Mouse (Mus musculus) spleen, adult 2 months (tissue): ENCODE data around the gene Emilin2. TPM values are rescaled to one million over a fixed set of nuclear protein-coding genes. Genes with fewer than 3 reads are reported as not detected.

Experiments used
- DNase-seq, 2 experiments: peaks; one replicate each; pipeline versions ENCODE4 v3.0.0 to v3.0.0-alpha.2; 2012 to 2021; ENCODE audit warnings: low spot score in 2 of 2, low read depth in 1 of 2
- H3K27ac ChIP-seq: fragments of 200-500 bp; 2 replicates; pipeline ENCODE4 v1.5.1; 2012; ENCODE audit warnings: low read length, inconsistent platforms; ENCODE audit not compliant: insufficient read depth
- H3K27me3 ChIP-seq: fragments of 200-500 bp; 2 replicates; pipeline ENCODE4 v1.6.1; 2012; ENCODE audit warnings: mild to moderate bottlenecking, moderate library complexity, low read length, inconsistent platforms; ENCODE audit not compliant: control insufficient read depth, insufficient read depth
- H3K36me3 ChIP-seq: fragments of 200-500 bp; 2 replicates; pipeline ENCODE4 v1.6.1; 2012; ENCODE audit warnings: mild to moderate bottlenecking, low read length, inconsistent platforms; ENCODE audit not compliant: control insufficient read depth, insufficient read depth
- H3K4me1 ChIP-seq: fragments of 200-500 bp; 2 replicates; pipeline ENCODE4 v1.6.1; 2011; ENCODE audit warnings: inconsistent platforms; ENCODE audit not compliant: control insufficient read depth, insufficient read depth, insufficient read length
- H3K4me3 ChIP-seq: fragments of 200-500 bp; 2 replicates; pipeline ENCODE4 v1.5.1; 2011; ENCODE audit warnings: mild to moderate bottlenecking, inconsistent platforms; ENCODE audit not compliant: insufficient read depth, insufficient read length; ENCODE audit errors: extremely low read depth
- CTCF ChIP-seq: fragments of 200-500 bp; IDR thresholded peaks from 2 replicates; pipeline ENCODE4 v1.5.1; 2011; ENCODE audit warnings: mild to moderate bottlenecking, inconsistent platforms; ENCODE audit not compliant: insufficient read depth, insufficient read length, insufficient replicate concordance; ENCODE audit errors: extremely low read depth
- POLR2A ChIP-seq: fragments of 200-500 bp; IDR thresholded peaks from 2 replicates; pipeline ENCODE4 v1.6.1; 2011; ENCODE audit warnings: low read depth, low read length, inconsistent platforms
- WGBS: fragments of 180-500 bp; shearing (Covaris S2); methylation state at CpG from one replicate; pipeline ENCODE4 v1.1.7; 2018; 5-methylcytosine and 5-hydroxymethylcytosine counted together
- polyA plus RNA-seq: library from polyadenylated mRNA; depleted of rRNA; stranded (reverse); fragments of >200 nt; gene quantifications from 2 replicates; pipeline ENCODE4 v1.2.3, GENCODE M21; 2012

Gene Emilin2
- polyA plus RNA-seq, 1 experiment: 20.0 TPM

DNA sequence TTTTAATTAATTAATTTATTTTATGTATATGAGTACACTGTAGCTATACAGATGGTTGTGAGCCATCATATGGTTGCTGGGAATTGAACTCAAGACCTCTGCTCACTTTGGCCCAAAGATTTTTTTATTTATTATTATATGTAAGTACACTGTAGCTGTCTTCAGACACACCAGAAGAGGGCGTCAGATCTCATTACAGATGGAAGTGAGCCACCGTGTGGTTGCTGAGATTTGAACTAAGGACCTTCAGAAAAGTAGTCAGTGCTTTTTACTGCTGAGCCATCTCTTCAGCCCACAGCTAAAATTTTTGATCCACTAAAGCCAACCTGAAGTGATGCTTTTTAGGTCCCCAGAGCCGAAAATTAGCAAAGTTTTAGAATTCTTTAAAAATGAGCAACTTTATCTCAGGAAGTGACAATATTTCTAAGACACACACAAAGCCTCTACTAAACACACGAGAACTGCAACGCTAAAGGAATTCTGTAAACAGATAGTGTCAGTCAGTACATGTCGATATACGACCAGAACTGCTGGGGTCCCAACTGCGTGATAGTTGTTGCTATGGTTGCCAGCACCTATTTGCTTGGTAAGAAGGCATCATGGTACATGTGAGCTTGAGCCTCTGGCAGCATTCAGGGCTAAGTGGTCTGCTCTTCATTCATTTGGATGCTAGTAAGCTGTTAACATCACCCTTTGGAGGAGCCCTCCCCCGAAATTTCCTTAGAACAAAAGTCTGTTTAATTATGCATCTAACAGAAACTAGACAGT lies 84.5 kb downstream of the Emilin2 start:
- Histone ChIP-seq H3K36me3 (peaks cover 11% of the 10 kb centered on the region), H3K27ac (no peak overlapping the region), H3K27me3 (no peaks in the 10 kb centered on the region), H3K4me3 (no peak overlapping the region), H3K4me1 (peaks cover 13% of the 10 kb centered on the region)
- TF ChIP-seq POLR2A (no peak), CTCF (no peak)
- 93% methylated on average over 9 of the region's 9 CpGs for WGBS
- DNase-seq: no peak

DNA sequence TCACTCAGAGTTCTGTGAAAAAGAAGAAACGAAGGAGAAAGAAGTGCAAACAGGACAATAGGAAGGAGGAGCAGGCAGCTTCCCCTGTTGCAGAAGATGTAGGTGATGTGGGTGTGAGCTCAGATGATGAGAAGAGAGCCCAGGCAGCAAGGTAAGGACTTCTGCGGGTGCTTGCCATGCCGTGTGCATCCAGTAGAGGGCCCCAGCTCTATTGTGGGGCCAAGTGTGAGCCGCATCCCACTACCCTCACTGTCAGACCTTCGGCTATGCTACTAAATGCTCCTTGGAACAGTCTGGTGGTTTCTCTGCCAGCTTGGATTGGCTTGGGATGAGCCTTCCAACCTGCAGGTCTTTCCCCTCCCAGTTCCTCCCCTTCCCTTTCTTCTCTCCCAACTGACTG lies 86.7 kb downstream of the Emilin2 start:
- H3K27me3 ChIP-seq: no peaks in the 10 kb centered on the region
- peaks cover 15% of the 10 kb centered on the region for H3K4me1 ChIP-seq
- peak in 1 of 2 experiments; percentile 30 for DNase-seq
- no peak overlapping the region for H3K4me3 ChIP-seq
- WGBS: 49% methylated on average over 5 of the region's 5 CpGs
- H3K27ac ChIP-seq: no peak overlapping the region
- TF ChIP-seq POLR2A (no peak), CTCF (peak; percentile 26; the same call in 1 of the 2 replicates)
- H3K36me3 ChIP-seq: peaks cover 6% of the 10 kb centered on the region

GRCm38 (mm10) chr17:71224521-71224920 lies 87.3 kb downstream of the Emilin2 start:
- TF ChIP-seq CTCF: no peak
- no peak for TF ChIP-seq POLR2A
- H3K4me3 ChIP-seq: no peak overlapping the region

DNA sequence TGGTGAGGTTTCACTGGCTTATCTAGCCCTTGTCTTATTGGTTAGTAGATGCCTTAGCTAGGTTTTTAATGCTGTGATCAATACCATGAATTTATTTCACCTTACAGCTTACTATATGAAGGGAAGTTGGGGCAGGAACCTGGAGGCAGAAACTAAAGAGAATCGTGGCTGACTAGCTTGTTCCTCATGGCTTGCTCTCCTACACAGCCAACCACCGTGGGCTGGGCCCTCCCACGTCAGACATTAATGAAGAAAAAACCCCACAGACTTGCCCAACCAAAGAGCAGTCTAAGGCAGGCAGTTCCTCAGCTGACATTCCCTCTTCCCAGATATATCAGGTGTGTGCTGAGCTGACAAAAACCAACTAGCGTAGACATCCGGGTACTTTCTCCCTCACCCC lies 88.1 kb downstream of the Emilin2 start:
- 45% methylated on average over 5 of the region's 5 CpGs for WGBS
- no peak overlapping the region for H3K4me3 ChIP-seq
- H3K27ac ChIP-seq: no peak overlapping the region
- no peaks in the 10 kb centered on the region for H3K27me3 ChIP-seq
- H3K36me3 ChIP-seq: peaks cover 5% of the 10 kb centered on the region; the same call in 1 of the 2 replicates
- DNase-seq: peak in 1 of 2 experiments; percentile 8
- no peak for TF ChIP-seq POLR2A
- TF ChIP-seq CTCF: no peak
- H3K4me1 ChIP-seq: peaks cover 15% of the 10 kb centered on the region

More at GRCm38 (mm10) chr17:71224521-71224920, 87.3 kb downstream of the Emilin2 start:
- DNase-seq: peak in 1 of 2 experiments; percentile 45
- Histone ChIP-seq H3K27ac (no peak overlapping the region), H3K36me3 (peaks cover 6% of the 10 kb centered on the region), H3K4me1 (peaks cover 15% of the 10 kb centered on the region), H3K27me3 (no peaks in the 10 kb centered on the region)
- WGBS: 23% methylated on average over 2 of the region's 2 CpGs

DNA sequence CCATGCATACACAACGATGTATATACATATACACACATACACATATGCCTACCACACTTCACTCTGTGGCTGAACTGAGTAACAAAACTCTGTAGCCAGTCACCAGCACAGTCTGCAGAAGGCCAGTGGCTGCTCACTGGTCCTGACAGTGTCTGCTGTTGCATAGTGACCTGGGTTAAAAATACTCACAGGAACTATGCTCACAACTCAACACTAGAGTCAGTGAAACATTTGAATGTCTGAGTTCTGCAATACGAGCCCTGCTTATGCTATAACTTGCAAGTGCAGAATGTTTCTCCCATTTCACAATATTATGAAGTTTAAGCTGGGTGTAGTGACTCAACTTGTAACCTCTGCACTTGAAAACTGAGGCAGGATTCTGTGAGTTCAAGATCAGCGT lies 90.4 kb downstream of the Emilin2 start:
- 72% methylated on average over 3 of the region's 3 CpGs for WGBS
- H3K36me3 ChIP-seq: 0 out of 2 replicates have a peak, but pooled peaks cover 1% of the 10 kb centered on the region
- TF ChIP-seq CTCF (no peak), POLR2A (no peak)
- H3K27me3 ChIP-seq: no peaks in the 10 kb centered on the region
- H3K4me3 ChIP-seq: no peak overlapping the region
- H3K4me1 ChIP-seq: peaks cover 16% of the 10 kb centered on the region
- no peak for DNase-seq
- no peak overlapping the region for H3K27ac ChIP-seq

DNA sequence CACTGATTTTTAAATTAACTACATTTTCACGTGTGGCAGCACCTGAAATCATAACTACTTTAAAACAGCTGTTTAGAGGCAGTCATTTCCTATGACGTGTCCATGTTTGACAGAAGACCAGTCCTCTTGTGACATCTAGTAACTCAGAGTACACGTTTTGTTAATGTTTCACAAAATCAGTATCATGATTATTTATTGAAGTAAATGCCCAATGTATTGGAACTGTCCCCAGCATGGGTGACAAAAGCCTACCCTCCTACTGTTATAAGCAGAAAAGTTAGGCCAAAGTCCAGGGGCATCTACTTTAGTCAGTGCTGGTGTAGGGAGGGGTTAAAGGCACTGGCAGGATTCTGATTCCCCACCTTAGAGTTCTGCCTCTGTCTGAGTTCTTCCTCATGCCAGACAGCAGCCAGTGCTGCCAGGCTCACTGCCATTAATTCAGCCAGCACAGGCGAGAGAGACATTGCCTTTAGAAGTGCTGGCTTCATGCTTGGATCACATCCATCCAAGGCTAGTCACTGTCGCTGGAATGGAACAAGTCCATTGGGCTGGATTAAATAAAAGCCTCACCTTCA lies 94.6 kb downstream of the Emilin2 start:
- Histone ChIP-seq H3K27ac (no peak overlapping the region), H3K36me3 (no peaks in the 10 kb centered on the region), H3K27me3 (no peaks in the 10 kb centered on the region), H3K4me1 (peaks cover 16% of the 10 kb centered on the region), H3K4me3 (no peak overlapping the region)
- 94% methylated on average over 5 of the region's 5 CpGs for WGBS
- DNase-seq: no peak
- TF ChIP-seq CTCF: no peak
- TF ChIP-seq POLR2A: no peak

DNA sequence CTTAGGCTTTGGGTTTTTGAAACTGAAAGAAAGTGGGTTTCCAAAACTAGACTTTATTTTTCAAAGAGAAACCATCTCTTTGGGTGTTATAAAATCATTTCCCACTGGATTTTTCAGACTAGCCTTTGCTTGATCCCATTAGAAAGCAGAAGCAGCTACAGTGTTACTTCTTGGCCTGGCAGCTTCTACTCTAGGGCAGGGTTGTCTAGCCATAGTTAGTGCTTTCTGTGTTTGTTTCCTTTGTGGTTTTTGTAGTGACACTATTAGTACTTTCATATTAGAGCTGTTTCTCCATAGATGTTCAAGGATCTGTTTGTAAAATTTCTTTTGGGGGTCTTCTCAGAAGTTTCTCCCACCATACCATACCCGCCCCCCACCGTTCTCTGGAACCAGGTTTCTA lies 95.5 kb downstream of the Emilin2 start:
- H3K27ac ChIP-seq: no peak overlapping the region
- no peaks in the 10 kb centered on the region for H3K27me3 ChIP-seq
- no peak for DNase-seq
- 88% methylated on average over 2 of the region's 2 CpGs for WGBS
- no peak for TF ChIP-seq POLR2A
- TF ChIP-seq CTCF: no peak
- H3K4me3 ChIP-seq: no peak overlapping the region
- H3K4me1 ChIP-seq: peaks cover 18% of the 10 kb centered on the region
- no peaks in the 10 kb centered on the region for H3K36me3 ChIP-seq
